Mouse (Mus musculus): ENCODE measurements at regions not wholly inside any gene's neighbourhood (a gene's known extent, or its start where the extent isn't known, plus 50 kb on each side); places are given as distances from the start of the nearest gene placed in this dataset.

DNA sequence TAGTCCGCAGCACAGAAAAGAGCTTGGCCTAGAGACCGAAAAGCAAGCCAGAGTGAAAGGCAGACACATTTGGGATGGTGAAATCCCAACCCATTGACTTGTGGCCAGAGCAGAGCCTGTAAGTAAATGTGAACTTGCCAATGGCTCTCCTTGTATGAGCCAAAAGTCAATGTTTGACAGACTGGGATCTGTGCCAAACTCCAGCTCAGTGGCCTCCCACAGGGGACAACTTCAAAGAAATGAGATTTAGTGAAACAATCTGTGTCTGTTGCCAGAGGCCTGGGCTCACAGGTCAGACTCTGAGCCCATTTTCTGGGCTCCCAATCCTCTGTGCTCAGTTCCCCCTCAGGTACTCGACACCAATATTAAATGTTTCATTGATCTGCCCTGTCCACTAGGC, 274.9 kb downstream of the Gm11361 start:
- DNase-seq (ENCODE audit: low spot score in 2 of 2), result no peak

- DNase-seq (ENCODE audit: low spot score in 2 of 2), result no peak
Observed at GRCm38 (mm10) chr13:28531534-28531999, 274.2 kb downstream of the Gm11361 start.

DNA sequence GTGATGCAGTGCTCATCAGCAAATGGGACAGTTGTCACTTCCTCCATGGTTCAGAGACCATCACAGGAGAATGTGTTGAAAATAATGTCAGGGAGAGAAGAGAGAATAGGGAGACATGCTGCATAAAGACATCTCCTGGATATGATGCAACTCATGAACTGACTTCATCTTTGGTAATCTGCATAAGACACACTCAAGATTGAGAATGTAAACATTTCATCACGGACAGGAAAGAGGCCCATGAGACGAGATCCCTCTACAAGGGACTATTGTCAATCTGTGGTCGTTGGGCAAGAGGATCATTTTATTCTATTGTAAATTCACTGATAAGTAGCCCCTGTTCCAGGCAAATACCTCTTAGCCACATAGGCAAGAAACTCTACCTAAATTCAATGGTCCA, 273.6 kb downstream of the Gm11361 start:
- no peak for DNase-seq (ENCODE audit: low spot score in 2 of 2)

DNA sequence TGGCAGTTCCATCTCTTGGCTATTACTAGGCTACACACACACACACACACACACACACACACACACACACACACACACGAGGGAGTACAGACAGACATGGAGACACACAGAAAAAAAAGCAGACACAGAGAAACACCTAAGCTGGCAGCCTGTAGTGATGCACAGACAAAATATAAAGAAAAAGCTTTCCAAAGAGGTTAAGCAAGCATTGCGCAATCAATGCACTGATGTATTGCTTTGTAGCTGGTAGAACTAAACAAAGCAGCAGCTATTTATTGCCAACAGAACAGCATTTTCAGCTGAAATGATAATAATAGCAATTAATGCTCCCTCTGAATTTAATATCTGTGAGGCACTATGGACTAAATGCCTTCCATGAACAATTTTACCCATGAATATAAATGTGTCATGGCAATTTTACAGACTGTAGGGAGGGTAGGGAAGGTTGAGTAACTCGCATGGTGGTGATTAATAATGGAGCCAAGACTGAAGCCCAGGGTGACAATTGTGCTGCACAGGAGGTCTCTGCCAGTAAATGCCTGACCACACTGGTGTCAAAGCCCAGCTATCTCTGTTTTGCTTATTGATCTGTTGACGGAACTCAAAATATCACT, 271.7 kb downstream of the Gm11361 start:
- no peak for DNase-seq (ENCODE audit: low spot score in 2 of 2)

DNA sequence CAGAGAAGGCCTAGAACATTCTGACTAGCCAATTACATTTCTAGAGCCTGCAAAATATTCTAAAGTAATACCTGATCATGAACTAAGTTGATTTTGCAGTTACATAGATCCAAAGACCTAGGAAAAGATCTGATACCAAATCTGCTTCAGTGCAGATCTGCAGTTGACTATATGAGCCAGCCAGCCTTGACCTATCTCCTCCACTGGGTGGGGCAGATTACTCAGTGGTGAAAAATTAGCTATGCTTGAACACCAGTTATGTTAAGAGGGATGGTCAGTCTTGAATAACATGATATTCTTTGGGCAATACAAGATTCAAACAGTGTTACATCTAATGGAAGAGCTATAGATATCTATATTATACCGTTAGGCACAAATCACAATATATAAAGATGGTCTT, 269.0 kb downstream of the Gm11361 start:
- no peak for DNase-seq (ENCODE audit: low spot score in 2 of 2)

DNA sequence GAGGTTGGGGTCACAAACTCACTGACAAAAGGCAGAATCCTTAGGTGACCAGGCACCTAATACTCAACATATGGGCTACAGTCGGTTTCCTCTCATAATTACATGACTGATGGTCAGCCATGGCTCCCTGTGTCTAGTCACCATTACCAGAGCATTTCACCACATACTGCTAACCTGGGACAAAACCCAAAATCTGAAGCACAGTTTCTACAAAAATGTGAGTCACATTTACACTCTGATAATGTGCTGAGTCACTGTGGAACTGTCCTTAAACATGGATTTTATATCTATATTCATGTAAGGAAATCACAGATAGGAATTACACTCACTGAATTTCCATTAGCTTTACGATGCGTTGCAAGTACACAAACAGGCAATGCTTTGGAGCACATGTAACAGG, 267.1 kb downstream of the Gm11361 start:
- DNase-seq (ENCODE audit: low spot score in 2 of 2), result no peak

GRCm38 (mm10) chr13:28520127-28520482, 262.8 kb downstream of the Gm11361 start:
- DNase-seq (ENCODE audit: low spot score in 2 of 2), result no peak

DNA sequence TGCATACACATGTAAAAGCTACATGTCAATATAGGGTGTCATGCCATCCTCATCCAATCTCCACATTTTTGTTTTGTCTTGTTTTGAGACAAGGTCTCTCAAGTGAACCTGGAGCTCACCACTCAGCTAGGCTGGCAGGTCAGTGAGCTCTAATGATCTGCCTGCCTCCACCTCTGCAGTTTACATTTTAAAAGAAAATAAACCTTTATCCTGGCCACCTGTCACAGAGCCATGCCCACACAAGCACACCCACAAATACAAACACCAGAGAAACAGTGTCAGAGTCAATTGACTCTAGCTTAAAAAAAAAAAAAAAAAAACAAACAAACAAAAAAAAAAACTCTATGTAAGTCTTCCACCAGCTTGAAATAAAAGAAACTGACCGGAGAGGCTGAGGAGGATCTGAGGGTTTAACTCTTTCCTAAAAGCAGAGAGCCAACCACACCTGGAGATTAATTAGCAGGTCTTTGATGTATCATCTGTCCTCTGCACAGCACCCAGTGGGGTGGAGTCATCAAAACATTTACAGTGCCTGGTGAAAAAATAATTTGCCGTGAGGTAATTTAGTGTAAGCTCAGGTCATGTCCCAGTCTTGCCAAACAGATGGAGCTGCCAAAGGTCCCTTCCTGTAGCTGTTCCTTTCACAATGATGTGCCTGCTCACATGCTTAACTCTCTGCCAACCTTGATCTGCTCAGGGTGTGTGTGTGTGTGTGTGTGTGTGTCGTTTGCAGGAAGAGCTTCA, 262.2 kb downstream of the Gm11361 start:
- DNase-seq (ENCODE audit: low spot score in 2 of 2), result no peak

DNA sequence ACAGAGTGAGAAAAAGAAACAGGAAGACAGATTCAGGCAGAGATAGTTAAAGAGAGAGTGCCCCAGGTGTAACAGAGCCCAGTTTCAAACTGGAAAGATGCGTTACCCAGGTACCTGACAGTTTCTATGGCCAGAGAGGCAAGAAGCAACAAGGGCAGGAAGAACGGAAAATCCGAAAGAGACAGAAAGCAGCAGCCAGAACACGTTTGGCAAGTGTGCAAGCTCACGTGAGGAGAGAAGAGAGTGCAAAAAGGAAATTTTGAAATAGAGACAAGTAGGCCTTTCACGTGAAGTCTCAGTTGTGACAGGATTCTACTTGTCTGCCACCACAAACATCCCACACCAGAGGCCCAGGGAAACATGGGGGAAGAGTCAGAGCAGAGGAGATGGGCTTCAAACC, 259.8 kb downstream of the Gm11361 start:
- no peak for DNase-seq (ENCODE audit: low spot score in 2 of 2)

GRCm38 (mm10) chr13:28516636-28517035, 259.3 kb downstream of the Gm11361 start:
- DNase-seq (ENCODE audit: low spot score in 2 of 2), result no peak

GRCm38 (mm10) chr13:28514245-28514644, 256.9 kb downstream of the Gm11361 start:
- no peak for DNase-seq (ENCODE audit: low spot score in 2 of 2)

DNA sequence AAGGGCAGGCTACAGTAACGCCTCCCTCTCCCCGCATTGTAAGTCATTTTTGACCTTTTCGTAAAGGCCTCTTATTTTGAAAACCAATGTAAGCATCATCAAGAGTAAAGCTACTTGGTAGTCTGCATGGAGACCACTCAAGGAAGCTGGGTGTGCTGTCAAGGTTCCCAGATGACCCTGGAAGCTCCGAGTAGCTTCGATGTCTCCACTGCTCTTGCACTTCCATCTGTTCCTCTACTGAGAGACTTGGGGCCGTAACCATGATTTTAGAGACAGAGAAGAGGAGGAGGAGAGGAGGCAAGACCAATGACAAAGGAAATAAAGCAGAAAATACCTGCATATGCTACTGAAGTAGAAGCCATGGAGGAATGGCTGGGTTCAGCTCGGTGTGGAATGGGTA, 256.0 kb downstream of the Gm11361 start:
- no peak for DNase-seq (ENCODE audit: low spot score in 2 of 2)

DNA sequence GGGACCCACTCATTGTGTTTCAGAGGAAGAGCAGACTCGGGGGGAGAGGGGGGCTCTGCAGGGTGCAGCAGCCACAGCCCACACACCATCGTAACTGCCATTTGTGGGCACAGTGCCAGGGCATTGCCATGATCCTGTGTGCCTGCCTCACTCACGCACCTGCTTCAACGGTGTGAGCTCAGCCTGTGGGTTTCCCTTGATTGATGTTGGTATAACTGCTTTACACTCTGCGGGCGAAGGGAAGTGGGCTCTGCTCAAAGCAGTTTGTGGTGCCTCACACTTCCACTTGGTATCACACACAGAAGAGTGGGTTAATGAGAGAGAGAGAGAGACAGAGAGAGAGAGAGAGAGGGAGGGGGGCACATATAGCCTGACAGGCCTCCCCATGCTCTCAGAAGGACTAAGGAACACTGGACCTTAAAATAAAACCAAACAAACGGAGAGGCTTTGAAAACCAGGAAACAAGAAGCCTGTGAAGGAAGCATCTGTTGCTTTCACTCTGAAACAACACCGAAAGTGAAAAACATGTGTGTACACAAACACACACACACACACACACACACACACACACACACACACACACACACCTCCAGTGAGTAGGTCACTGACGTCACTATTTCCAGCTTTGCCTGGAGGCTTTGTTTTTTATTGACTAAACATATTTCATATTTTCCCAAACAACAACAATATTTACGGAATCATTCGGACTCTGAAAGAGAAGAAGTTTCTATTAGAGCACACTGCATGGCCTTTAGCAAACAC, 255.4 kb downstream of the Gm11361 start:
- DNase-seq (ENCODE audit: low spot score in 2 of 2), result no peak

DNA sequence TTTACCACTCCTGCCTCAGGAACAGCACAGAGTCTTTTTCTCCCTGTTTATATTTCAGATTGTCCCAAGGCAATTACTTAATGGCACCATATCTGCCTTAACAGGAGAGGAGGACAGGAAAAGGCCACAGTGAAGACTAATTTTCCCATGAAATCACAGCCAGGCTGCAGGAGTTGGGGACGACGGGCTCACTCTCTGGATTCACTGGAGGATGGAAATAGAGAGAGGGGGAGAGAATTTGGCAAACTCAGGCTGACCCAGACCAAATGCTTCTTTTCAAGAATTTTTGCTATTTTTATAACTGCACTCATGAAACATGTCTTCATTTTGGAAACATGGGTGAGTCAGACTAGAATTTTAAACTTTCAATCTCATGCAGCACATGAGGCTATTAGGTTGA, 250.9 kb downstream of the Gm11361 start:
- DNase-seq (ENCODE audit: low spot score in 2 of 2), result no peak

DNA sequence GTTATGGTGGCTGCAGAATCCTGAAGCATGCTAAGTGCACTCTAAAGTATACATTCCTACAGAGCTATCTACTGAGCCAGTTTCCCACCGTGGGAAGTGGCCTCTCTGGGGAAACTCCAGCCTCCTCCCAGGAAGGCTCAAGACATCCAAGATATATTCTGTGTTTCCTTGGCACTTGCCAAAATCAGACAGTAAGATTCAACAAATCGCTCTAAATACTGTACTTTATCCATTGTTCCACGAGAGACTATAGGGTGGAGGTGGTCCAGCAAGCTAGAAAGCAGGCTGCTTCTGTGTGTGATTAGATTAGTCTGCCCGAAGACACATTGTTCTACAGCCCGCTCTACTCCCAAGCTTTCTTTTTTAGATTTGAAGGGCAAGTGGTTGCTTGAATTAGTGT, 250.5 kb downstream of the Gm11361 start:
- no peak for DNase-seq (ENCODE audit: low spot score in 2 of 2)

DNA sequence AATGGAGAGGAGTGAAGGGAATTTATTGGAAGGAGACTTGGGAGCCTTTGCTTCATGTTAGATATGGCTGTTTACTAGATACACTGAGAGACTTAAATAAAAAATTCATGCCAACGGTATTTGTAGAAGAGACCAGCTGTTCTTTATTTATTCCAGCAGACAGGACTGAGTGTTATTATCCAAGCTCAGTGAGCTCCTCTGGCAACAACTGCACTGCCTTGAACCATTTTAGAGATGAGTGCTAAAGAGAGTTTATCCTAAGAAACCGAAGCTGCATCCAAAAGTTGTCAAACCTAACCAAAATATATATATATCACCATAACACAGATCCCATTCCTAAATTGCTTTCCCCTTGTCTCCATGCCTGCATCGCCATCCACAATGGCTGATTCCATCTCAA, 247.0 kb downstream of the Gm11361 start:
- no peak for DNase-seq (ENCODE audit: low spot score in 2 of 2)

DNA sequence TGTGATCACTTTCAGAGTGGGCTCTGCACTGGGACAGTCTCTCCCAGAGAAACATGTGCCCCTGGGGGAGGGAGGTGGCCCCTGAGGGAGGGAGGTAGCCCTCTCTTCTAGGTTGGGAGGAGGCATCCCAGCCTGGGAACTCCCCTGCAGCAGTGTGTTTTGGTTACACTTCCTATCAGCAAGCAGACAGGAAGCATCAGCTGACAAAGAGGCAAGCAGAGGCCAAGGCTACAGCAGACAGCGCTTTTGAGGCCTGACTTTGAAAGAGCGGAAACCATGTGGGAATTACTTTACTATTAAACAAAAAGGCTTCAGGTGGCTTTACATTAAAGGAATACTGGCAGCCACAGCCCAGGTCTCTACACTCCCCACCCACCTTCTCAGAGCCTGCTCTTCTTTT, 244.8 kb downstream of the Gm11361 start:
- DNase-seq (ENCODE audit: low spot score in 2 of 2), result no peak

DNA sequence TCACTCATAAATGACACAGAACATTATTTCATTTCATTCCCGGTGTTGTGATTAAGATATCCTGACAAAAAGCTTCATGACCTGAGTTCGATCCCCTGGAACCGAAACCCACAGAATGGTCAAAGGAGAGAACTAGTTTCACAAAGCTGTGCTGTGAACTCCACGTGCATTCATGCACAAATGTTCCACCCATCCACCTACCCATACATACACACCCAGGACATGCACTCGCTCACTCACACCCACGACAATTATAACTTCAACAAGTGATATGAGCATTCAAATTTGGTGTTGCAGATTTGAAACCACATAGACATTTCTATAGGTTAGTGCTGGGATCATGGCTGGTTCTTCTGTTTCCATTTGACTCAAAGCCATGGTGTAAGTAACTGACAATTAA, 243.4 kb downstream of the Gm11361 start:
- DNase-seq (ENCODE audit: low spot score in 2 of 2), result no peak

- no peak for DNase-seq (ENCODE audit: low spot score in 2 of 2)
Observed at GRCm38 (mm10) chr13:28497483-28497882, 240.2 kb downstream of the Gm11361 start.

- no peak for DNase-seq (ENCODE audit: low spot score in 2 of 2)
Observed at GRCm38 (mm10) chr13:28492015-28492414, 234.7 kb downstream of the Gm11361 start.

- no peak for DNase-seq (ENCODE audit: low spot score in 2 of 2)
Observed at GRCm38 (mm10) chr13:28483727-28484126, 226.4 kb downstream of the Gm11361 start.

DNA sequence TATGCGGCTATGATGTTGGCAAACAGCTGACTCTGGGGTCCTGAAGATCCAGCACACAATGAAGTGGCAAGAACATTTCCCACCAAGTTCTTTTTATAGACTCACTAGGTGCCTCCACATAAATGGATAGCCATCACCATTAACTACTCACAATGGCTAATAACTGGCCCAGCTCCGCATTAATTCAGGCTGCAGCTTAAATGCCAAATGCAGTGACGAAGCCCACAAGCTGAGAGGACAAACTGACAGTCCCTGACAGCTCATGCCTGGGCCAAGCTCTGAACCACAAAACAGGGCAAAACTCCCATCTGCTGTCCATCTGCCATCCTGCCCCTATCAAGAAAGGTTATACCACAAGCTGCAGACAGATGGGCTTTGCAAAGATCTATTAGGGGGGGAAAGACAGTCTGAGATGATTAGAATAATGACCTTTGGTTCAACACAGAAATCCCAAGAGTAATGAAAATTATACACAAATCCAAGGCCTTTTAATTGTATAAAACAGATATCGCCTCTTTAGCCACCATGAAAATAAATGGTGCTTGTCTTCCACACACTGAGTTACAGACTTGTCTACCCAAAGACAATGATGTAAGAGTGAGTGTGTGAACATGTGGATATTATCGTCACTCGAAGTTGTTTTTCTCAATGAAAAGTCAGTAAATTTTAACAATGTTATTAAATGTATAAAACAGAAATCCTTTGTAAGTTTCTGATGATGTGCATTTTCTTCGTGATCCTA, 224.1 kb downstream of the Gm11361 start:
- peak in 1 of 2 experiments; percentile 29 for DNase-seq (ENCODE audit: low spot score in 2 of 2)

Measured in layer of hippocampus, postnatal 14 days (tissue).